Mouse (Mus musculus) erythroblast, embryonic 14.5 days (primary cell): ENCODE measurements around the gene Olfr281. TPM values are rescaled to one million over a fixed set of nuclear protein-coding genes. Genes with fewer than 3 reads are reported as not detected.
"Not testable (repeated sequence)": the region's sequence is repeated elsewhere in the genome, so short reads cannot be mapped to it uniquely, and the experiment has no call there.

ENCODE experiments used
- H3K27me3 ChIP-seq: 2 replicates; pipeline ENCODE4 v1.6.1; 2012; ENCODE audit warnings: inconsistent platforms; ENCODE audit not compliant: control insufficient read depth
- H3K36me3 ChIP-seq: 2 replicates; pipeline ENCODE4 v1.6.1; 2012; ENCODE audit warnings: mild to moderate bottlenecking, inconsistent platforms; ENCODE audit not compliant: control insufficient read depth
- H3K4me1 ChIP-seq: 2 replicates; pipeline ENCODE4 v1.6.1; 2012; ENCODE audit warnings: inconsistent platforms; ENCODE audit not compliant: control insufficient read depth
- H3K4me3 ChIP-seq: replicated peaks from 2 replicates; pipeline ENCODE3; 2012; ENCODE audit warnings: moderate library complexity, mild to moderate bottlenecking, inconsistent platforms
- H3K9me3 ChIP-seq: 2 replicates; pipeline ENCODE4 v1.6.1; 2012; ENCODE audit warnings: low read length, inconsistent platforms, mixed read lengths; ENCODE audit not compliant: control insufficient read depth
- GATA1 ChIP-seq: IDR thresholded peaks from 2 replicates; pipeline ENCODE4 v1.6.1; 2012; ENCODE audit warnings: low read length, inconsistent platforms, mixed read lengths
- TAL1 ChIP-seq: IDR thresholded peaks from 3 replicates; pipeline ENCODE4 v1.6.1; 2012; ENCODE audit warnings: low read length, inconsistent platforms, mixed read lengths
- polyA plus RNA-seq: library from polyadenylated mRNA; stranded (reverse); fragments of >175 nt; gene quantifications from 2 replicates; pipeline ENCODE4 v1.2.3, GENCODE M21; 2012

Olfr281 gene
- polyA plus RNA-seq, 1 experiment, result 0.01 TPM

DNA sequence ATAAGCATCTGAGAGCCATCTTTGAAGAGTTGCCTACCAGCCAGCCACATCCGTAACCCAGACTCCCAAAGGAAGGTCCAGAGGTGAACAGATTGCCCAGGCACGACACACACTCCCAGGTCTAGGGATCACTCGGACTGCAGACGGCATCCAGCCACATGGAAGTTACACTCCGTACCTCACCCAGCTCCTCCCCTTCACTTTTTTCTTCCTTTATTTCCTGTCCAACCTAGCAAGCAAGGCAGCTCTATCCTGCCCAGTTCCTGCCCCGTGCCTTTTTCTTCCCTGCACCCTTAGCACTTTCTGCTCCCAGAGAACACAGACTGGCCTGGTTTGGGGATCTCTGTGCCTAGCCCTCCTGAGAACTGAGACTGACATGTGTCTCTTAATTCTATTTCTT lies 27.6 kb upstream of the Olfr281 start:
- H3K4me1 ChIP-seq, result no peaks in the 10 kb centered on the region
- H3K36me3 ChIP-seq, result no peaks in the 10 kb centered on the region
- H3K9me3 ChIP-seq, result no peaks in the 10 kb centered on the region
- TF ChIP-seq TAL1 (no peak), GATA1 (no peak)
- H3K27me3 ChIP-seq, result no peaks in the 10 kb centered on the region
- no peak overlapping the region for H3K4me3 ChIP-seq

DNA sequence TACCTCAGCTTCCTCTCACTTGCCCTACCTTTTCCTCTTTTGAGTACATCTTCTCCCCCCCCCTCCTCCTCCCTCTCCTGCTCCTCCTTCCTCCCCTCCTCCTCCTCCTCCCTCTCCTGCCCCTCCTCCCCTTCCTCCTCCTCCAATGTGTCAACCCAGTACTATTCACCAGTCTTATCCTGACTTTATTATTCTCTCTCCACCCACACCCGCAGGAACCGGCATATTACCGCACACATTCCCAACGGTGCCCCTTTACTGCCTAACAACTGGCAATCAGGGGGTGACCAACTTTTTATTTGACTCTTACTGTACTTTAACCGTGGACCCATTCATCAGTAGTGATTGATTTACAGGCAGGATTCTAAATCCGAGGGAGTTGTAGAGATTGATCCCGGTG lies 27.2 kb upstream of the Olfr281 start:
- no peaks in the 10 kb centered on the region for H3K9me3 ChIP-seq
- TF ChIP-seq TAL1, result no peak
- no peak for TF ChIP-seq GATA1
- no peak overlapping the region for H3K4me3 ChIP-seq
- no peaks in the 10 kb centered on the region for H3K4me1 ChIP-seq
- no peaks in the 10 kb centered on the region for H3K27me3 ChIP-seq
- H3K36me3 ChIP-seq, result no peaks in the 10 kb centered on the region

- H3K9me3 ChIP-seq, H3K4me3 ChIP-seq, H3K4me1 ChIP-seq, H3K27me3 ChIP-seq, H3K36me3 ChIP-seq: not testable (repeated sequence)
These were observed 21.5 kb upstream of the Olfr281 start, which contains the start of gene Olfr282 for GRCm38 (mm10) chr15:98430925-98431324. Gene Olfr282, plus strand, starts transcription at chr15:98431225.

- Histone ChIP-seq H3K27me3 (no peaks in the 10 kb centered on the region), H3K9me3 (peaks cover 2% of the 10 kb centered on the region; the same call in 1 of the 2 replicates), H3K4me3 (no peak overlapping the region), H3K4me1 (no peaks in the 10 kb centered on the region), H3K36me3 (no peaks in the 10 kb centered on the region)
- TF ChIP-seq TAL1 (no peak), GATA1 (no peak)
These were observed 7.8 kb upstream of the Olfr281 start for GRCm38 (mm10) chr15:98444561-98444960.

GRCm38 (mm10) chr15:98448521-98448920 lies 3.9 kb upstream of the Olfr281 start:
- Histone ChIP-seq H3K36me3 (no peaks in the 10 kb centered on the region), H3K4me3 (no peak overlapping the region), H3K27me3 (no peaks in the 10 kb centered on the region), H3K4me1 (no peaks in the 10 kb centered on the region), H3K9me3 (no peaks in the 10 kb centered on the region)
- TF ChIP-seq TAL1 (no peak), GATA1 (no peak)

GRCm38 (mm10) chr15:98469596-98469995 lies 17.2 kb downstream of the Olfr281 start, which contains the start of gene OR5BS1P:
Gene OR5BS1P, plus strand, starts transcription at chr15:98469896.
- Histone ChIP-seq H3K36me3 (no peaks in the 10 kb centered on the region), H3K4me1 (no peaks in the 10 kb centered on the region)
- TF ChIP-seq GATA1 (no peak), TAL1 (no peak)

DNA sequence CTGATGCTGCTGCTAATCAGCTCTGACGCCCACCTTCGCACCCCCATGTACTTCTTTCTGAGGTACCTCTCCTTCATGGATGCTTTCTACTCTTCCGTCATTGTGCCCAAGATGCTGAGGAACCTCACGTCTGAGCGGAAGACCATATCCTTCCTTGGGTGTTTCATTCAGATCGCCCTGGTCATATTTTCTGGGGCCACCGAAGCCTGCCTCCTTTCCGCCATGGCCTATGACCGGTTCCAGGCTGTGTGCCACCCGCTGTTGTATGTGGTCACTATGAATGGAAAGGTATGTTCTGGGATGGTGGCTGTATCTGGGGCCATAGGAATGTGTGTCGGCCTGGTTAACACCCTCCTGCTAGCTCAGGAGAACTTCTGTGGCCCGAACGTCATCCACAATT lies 19.2 kb downstream of the Olfr281 start:
- Histone ChIP-seq H3K36me3 (no peaks in the 10 kb centered on the region), H3K4me1 (no peaks in the 10 kb centered on the region), H3K27me3 (no peaks in the 10 kb centered on the region), H3K9me3 (no peaks in the 10 kb centered on the region), H3K4me3 (no peak overlapping the region)
- TF ChIP-seq GATA1, result no peak
- TF ChIP-seq TAL1, result no peak

More at GRCm38 (mm10) chr15:98469596-98469995, 17.2 kb downstream of the Olfr281 start, which contains the start of gene OR5BS1P:
- Histone ChIP-seq H3K27me3 (no peaks in the 10 kb centered on the region), H3K9me3 (no peaks in the 10 kb centered on the region), H3K4me3 (no peak within 1 kb of the TSS)

- no peaks in the 10 kb centered on the region for H3K9me3 ChIP-seq
- H3K4me1 ChIP-seq, result no peaks in the 10 kb centered on the region
- no peaks in the 10 kb centered on the region for H3K36me3 ChIP-seq
- TF ChIP-seq TAL1 (no peak), GATA1 (no peak)
- H3K27me3 ChIP-seq, result no peaks in the 10 kb centered on the region
- H3K4me3 ChIP-seq, result no peak overlapping the region
These were observed 22.6 kb downstream of the Olfr281 start for GRCm38 (mm10) chr15:98474958-98475357.

GRCm38 (mm10) chr15:98475382-98475781 lies 23.0 kb downstream of the Olfr281 start:
- H3K27me3 ChIP-seq, result no peaks in the 10 kb centered on the region
- H3K36me3 ChIP-seq, result no peaks in the 10 kb centered on the region
- TF ChIP-seq TAL1 (no peak), GATA1 (no peak)
- H3K4me1 ChIP-seq, result no peaks in the 10 kb centered on the region
- H3K4me3 ChIP-seq, result no peak overlapping the region
- no peaks in the 10 kb centered on the region for H3K9me3 ChIP-seq

GRCm38 (mm10) chr15:98476281-98476680 lies 23.9 kb downstream of the Olfr281 start:
- H3K9me3 ChIP-seq, result no peaks in the 10 kb centered on the region
- no peaks in the 10 kb centered on the region for H3K4me1 ChIP-seq
- H3K4me3 ChIP-seq, result no peak overlapping the region
- no peaks in the 10 kb centered on the region for H3K36me3 ChIP-seq
- no peaks in the 10 kb centered on the region for H3K27me3 ChIP-seq
- TF ChIP-seq GATA1 (no peak), TAL1 (no peak)

DNA sequence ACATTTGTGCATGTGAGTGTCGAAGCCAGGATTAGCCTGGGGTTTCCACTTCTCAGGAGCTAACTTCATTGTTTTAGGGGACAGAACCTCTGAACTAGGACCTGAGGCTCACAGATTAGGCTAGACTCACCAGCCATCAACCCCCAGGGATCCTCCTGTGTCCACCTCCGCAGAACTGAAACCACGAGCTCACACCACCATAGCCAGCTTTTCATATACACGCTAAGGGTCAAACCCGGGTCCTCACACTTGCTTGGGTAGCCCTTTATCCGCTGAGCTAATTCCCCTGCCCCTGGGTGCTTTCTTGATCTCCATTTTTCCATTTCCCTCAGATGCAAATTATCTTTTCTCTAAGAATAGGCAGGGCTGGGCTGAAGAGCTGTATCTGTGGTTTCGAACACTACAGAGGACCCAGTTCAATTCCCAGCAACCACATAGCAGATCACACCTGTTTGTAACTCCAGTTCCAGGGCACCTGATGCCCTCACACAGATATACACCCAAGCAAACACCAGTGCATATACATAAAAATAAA lies 27.2 kb downstream of the Olfr281 start:
- Histone ChIP-seq H3K4me3 (no peak overlapping the region), H3K4me1 (no peaks in the 10 kb centered on the region), H3K36me3 (no peaks in the 10 kb centered on the region), H3K9me3 (no peaks in the 10 kb centered on the region), H3K27me3 (no peaks in the 10 kb centered on the region)
- TF ChIP-seq TAL1 (no peak), GATA1 (no peak)
